Mouse (Mus musculus) CD4-positive, CD25-positive, alpha-beta regulatory T cell, adult 2 months (primary cell): ENCODE measurements around the gene Ddx39.
A peak's percentile ranks its signal among the peaks of the same experiment; 100 is the strongest.

ENCODE experiments used
- DNase-seq: peaks from one replicate; pipeline ENCODE4 v3.0.0-alpha.2; 2012; ENCODE audit warnings: low read depth, low spot score

Ddx39 gene

DNA sequence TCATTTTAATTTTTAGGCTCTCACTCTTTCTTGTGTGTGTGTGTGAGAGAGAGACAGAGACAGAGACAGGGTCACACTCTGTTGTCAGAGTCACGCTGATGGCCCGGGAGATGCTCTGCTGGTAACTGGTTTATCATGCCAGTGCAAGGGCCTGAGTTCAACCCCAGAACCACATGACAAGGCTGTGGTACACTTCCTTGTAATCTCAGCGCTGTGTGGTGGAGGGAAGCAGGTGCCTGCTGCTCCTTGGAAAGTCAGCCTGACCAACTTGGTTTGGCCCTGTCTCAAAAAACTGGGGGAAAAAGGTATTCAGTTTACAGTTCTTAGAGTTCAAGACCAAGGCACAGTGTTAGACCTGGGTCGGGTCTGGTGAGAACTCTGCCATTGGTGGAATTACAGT is 52.5 kb downstream of the Ddx39 start:
- no peak for DNase-seq

DNA sequence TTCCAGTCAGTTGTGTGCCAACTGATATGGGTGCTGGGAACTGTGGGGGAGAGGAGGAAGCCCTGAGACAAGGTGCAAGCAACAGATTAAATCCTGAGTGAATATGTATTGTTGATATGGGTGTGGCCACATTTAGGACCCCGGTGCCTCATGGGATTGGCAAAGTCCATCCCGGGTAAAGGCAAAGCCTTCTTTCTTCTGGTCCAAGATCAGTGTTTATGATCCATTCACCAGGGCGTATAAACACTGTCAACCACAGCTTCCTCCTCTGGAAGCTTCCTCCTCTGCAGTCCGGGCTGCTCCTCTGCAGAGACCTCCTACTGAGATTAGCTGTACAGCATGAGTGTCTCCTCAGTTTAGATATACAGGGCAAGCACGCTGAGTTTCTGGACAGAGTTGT is 53.5 kb downstream of the Ddx39 start:
- DNase-seq, result peak; percentile 53

DNA sequence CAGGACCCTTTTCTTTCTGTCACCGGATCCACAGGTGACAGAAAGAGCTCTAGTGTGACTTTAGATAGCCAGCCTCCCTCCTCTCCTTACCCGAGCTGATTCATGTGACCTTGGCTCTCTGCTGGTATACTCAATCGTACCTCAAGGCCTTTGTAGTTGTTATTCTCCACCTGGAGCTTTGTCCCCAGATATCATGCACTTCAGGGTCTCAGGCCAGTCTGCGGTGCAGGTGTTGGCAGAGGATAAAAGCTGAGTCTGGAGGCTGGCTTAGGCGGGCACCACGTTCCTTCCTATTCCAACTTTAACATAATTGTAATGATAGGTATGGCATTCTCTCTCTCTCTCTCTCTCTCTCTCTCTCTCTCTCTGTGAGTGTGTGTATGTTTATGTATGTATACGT is 54.7 kb downstream of the Ddx39 start:
- no peak for DNase-seq

DNA sequence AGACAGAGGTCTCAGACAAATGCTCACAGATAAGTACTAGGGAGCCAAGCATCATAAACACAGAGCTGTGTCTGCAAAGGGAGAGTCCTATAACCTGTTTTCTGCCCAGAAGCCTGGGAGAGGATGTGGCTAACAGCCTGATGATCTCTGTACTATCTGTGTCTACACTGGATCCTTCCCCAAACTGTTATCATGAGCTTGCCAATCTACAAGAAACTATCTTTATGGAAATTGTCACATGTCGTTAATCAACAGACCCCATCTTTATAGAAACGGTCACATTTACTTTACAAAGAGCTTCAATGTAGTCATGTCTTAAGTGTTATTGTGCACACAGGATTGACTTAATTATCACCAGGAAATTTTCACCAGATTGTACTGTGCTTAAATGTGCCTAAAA is 55.7 kb downstream of the Ddx39 start:
- DNase-seq, result no peak

DNA sequence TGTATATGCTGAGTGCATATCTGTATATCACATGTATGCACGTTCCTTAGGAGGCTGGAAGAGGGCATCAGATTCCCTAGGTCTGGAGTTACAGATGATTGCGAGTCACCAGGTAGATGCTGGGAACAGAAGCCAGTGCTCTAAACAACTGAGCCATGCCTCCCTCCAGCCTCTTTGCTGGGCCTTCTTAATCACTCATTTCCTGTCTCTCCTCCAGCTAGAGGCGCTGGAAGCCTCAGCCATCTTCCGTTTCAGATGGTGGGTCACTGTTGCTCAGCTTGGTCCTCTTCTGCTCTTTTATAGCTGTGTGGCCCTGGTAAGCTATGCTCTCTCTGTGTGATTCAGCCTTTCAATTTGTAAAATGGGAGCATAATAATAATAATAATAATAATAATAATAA is 56.8 kb downstream of the Ddx39 start:
- DNase-seq, result peak; percentile 51

DNA sequence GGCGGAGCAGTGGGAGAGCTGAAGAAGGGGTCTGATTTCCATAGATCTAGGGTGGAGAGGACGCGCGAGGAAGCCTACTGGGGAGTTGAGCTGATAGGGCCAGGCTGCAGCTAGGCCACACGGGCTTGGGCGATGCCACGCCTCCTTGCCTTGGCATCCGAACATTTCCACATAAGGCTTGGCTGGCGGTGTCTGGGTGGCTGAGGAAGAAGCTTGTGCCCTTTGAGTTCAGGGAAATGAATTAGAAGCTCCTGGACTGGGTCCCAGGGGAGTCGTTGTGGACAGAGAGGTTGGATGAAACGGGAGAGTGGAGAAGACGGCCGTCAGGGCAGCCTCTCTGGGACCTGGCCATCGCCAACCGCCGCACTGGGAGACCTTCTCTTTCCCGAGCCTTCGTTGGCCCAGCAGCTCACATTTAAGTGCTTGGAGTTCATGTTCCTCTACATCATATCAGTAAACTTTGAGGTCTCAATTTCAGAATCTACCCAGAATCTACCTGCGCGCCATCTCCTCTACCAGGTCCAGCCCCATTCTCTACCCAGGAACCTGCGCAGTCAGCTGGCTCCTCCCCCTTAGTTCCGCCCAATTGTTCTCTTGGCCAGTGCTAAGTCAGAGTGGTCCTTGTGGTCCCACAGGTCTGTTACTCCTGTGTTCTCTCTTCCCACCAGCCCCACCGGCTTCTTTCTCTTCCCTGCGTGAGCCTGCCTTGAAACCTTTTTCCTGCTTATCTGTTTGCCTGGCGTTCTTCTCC is 57.9 kb downstream of the Ddx39 start:
- peak; percentile 80 for DNase-seq

DNA sequence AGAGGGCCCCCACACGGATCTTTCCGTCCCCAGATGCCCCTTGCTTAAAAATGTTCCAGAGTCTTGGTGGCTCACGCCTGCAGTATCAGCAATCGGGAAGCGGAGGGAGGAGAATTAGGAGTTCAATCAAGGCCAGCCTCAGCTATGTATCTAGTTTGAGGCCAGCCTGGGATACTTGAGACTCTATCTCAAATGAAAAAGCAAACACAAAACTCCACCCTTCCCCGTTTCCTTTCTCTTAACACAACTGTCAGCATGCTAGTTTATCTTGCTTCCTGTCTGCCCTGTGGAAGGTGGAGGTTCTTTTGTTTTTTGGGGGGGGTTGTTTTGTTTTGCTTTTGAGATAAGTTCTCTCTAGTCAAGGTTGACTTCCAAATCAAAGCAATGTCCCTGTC is 58.5 kb downstream of the Ddx39 start:
- peak; percentile 66 for DNase-seq

DNA sequence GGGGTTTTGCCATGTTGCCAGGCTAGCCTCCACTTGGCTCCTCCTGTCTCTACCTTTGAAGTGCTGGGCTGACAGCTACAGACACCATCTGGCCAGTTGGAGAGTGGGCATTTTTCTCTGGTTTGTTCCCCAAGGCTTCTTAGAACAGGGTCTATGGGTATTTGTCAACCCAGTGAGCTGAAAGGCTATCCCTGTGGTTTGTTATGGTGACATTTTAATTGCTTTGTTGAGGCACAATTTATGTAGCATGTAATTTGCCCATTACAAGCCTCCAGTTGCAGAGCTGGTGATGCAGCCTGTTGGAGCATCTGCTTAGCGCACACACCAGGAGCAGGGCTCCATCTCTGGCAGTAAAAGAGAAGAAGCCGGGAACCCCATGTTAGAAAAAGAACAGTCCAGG is 59.2 kb downstream of the Ddx39 start:
- DNase-seq, result no peak
